Mouse (Mus musculus) embryonic facial prominence, embryonic 14.5 days (tissue): ENCODE data around the gene Ankk1. TPM values are rescaled to one million over a fixed set of nuclear protein-coding genes. Genes with fewer than 3 reads are reported as not detected.

Experiments used
- ATAC-seq: fragments of 200-750 bp; cut with Nextera tagmentation; 2 replicates; pipeline ENCODE4 v1.8.0; 2017; ENCODE audit warnings: low read depth, moderate number of reproducible peaks, moderate TSS enrichment
- DNase-seq: peaks from one replicate; pipeline ENCODE4 v3.0.0-alpha.2; 2015; ENCODE audit warnings: low spot score
- H3K27ac ChIP-seq: fragments of 300-500 bp; sonication (generic); replicated peaks from 2 replicates; pipeline ENCODE4 v1.5.1; 2014; ENCODE audit warnings: low read depth, mild to moderate bottlenecking, low read length, moderate library complexity
- H3K27me3 ChIP-seq: fragments of 300-500 bp; sonication (generic); replicated peaks from 2 replicates; pipeline ENCODE4 v1.6.1; 2014; ENCODE audit warnings: low read length; ENCODE audit not compliant: control insufficient read depth, insufficient read depth
- H3K36me3 ChIP-seq: fragments of 300-500 bp; sonication (generic); 2 replicates; pipeline ENCODE4 v1.6.1; 2014; ENCODE audit warnings: low read length, mixed read lengths; ENCODE audit not compliant: control insufficient read depth, insufficient read depth
- H3K4me1 ChIP-seq: fragments of 300-500 bp; sonication (generic); 2 replicates; pipeline ENCODE4 v1.6.1; 2014; ENCODE audit warnings: antibody characterized with exemption, low read length; ENCODE audit not compliant: control insufficient read depth, insufficient read depth
- H3K4me2 ChIP-seq: fragments of 300-500 bp; sonication (generic); 2 replicates; pipeline ENCODE4 v1.6.1; 2014; ENCODE audit warnings: low read depth, mild to moderate bottlenecking, low read length, moderate library complexity, mixed read lengths
- H3K4me3 ChIP-seq: fragments of 300-500 bp; sonication (generic); 2 replicates; pipeline ENCODE4 v1.5.1; 2014; ENCODE audit warnings: low read depth, mild to moderate bottlenecking, low read length
- H3K9ac ChIP-seq: fragments of 300-500 bp; sonication (generic); 2 replicates; pipeline ENCODE4 v1.6.1; 2014; ENCODE audit warnings: low read depth, mild to moderate bottlenecking, low read length, moderate library complexity, mixed read lengths
- H3K9me3 ChIP-seq: fragments of 300-500 bp; sonication (generic); 2 replicates; pipeline ENCODE4 v1.6.1; 2016; ENCODE audit warnings: low read length; ENCODE audit not compliant: control insufficient read depth
- WGBS: fragments of 180-500 bp; shearing (Covaris S2); extraction: QIAGEN DNeasy Blood & Tissue Kit; methylation state at CpG from one replicate; pipeline ENCODE4 v1.1.7; 2014; 5-methylcytosine and 5-hydroxymethylcytosine counted together
- polyA plus RNA-seq: library from polyadenylated mRNA; unstranded; fragments of >200 nt; fragmentation: Nextera tagmentation; extraction: Ambion mirVana; gene quantifications from 2 replicates; pipeline ENCODE4 v1.2.1, GENCODE M21; 2014

Ankk1 gene
- polyA plus RNA-seq, 1 experiment from 2014 or later: not detected

DNA sequence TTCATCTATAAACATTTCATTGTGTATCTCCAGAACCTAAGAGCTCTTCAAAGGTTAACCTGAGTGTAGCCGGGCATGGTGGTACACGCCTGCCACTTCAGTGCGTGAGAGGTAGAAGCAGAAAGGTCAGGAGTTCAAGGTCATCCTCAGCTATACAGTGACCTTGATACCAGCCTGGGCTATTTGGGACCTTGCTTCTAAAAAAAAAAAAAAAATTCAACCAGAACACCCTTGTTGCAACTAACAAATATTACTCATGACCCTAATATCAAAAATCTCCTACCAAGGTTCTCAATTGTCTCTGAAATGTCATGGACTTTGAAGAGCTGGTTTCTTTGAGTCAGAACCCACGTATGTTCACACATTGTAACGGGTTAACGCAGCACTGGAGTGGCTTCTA, 42.0 kb downstream of the Ankk1 start:
- Histone ChIP-seq H3K4me3 (no peak overlapping the region), H3K4me1 (no peaks in the 10 kb centered on the region), H3K27me3 (no peaks in the 10 kb centered on the region), H3K9me3 (no peaks in the 10 kb centered on the region), H3K27ac (no peak overlapping the region), H3K36me3 (no peaks in the 10 kb centered on the region), H3K4me2 (no peak overlapping the region), H3K9ac (no peak overlapping the region)
- DNase-seq: no peak
- 91% methylated on average over 6 of the region's 6 CpGs for WGBS
- no peak for ATAC-seq

DNA sequence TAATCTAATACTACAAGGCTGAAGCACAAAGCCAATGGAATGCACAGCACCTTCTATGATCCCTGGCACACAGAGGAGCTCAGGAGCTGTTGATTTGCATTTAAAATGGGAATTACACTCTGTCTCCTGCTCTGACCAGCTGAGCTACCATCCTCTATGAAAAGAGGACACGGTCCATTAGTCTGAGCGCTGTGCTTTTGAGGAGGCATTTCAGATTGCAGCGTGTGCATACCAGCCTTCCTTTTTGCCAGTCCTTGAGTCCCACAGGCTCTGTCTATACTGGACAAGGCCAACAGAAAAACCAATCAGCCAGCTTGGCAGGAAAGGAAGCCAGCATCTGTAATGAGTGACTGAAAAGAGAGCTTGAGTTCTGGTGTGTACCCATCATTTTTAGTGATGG, 42.8 kb downstream of the Ankk1 start:
- Histone ChIP-seq H3K9ac (no peak overlapping the region), H3K4me1 (no peaks in the 10 kb centered on the region), H3K36me3 (no peaks in the 10 kb centered on the region), H3K4me3 (no peak overlapping the region), H3K4me2 (no peak overlapping the region), H3K27ac (no peak overlapping the region), H3K27me3 (no peaks in the 10 kb centered on the region), H3K9me3 (no peaks in the 10 kb centered on the region)
- ATAC-seq (no peak), DNase-seq (no peak)
- 74% methylated on average over 3 of the region's 3 CpGs for WGBS

GRCm38 (mm10) chr9:49379962-49380361, 46.9 kb downstream of the Ankk1 start:
- Histone ChIP-seq H3K27me3 (no peaks in the 10 kb centered on the region), H3K9me3 (no peaks in the 10 kb centered on the region), H3K4me1 (no peaks in the 10 kb centered on the region), H3K36me3 (no peaks in the 10 kb centered on the region), H3K4me3 (no peak overlapping the region), H3K4me2 (no peak overlapping the region), H3K27ac (no peak overlapping the region), H3K9ac (no peak overlapping the region)
- ATAC-seq (no peak), DNase-seq (no peak)
- 83% methylated on average over 4 of the region's 4 CpGs for WGBS

GRCm38 (mm10) chr9:49373946-49374345, 52.9 kb downstream of the Ankk1 start:
- no peak overlapping the region for H3K9ac ChIP-seq
- DNase-seq (no peak), ATAC-seq (no peak)
- H3K27ac ChIP-seq: no peak overlapping the region
- H3K9me3 ChIP-seq: no peaks in the 10 kb centered on the region
- no peaks in the 10 kb centered on the region for H3K4me1 ChIP-seq
- H3K27me3 ChIP-seq: no peaks in the 10 kb centered on the region
- 87% methylated on average over 2 of the region's 2 CpGs for WGBS
- no peak overlapping the region for H3K4me3 ChIP-seq
- H3K4me2 ChIP-seq: no peak overlapping the region
- no peaks in the 10 kb centered on the region for H3K36me3 ChIP-seq

DNA sequence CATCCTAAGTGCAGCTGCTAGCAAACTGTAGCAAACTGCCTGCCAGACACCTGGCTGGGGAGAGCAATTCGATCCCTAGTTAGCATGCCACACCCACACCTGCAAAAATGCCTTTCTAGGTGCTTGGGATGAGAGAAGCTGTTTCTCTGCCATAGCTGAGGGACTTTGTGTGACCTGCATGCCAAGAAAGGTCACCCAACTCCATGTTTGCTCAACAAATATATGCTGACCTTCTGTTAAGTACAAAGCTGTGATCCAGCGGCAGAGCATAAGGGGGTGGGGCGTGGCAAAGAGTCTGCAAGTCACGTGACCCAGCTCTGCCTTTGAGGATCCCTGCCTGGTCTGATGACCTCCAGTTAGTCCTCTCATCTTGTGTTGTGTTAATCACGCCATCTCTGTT, 61.1 kb downstream of the Ankk1 start:
- Histone ChIP-seq H3K27me3 (no peaks in the 10 kb centered on the region), H3K36me3 (no peaks in the 10 kb centered on the region), H3K4me3 (no peak overlapping the region), H3K27ac (no peak overlapping the region), H3K9ac (no peak overlapping the region), H3K4me1 (no peaks in the 10 kb centered on the region), H3K9me3 (no peaks in the 10 kb centered on the region), H3K4me2 (no peak overlapping the region)
- 12% methylated on average over 5 of the region's 5 CpGs for WGBS
- DNase-seq: peak; percentile 49
- ATAC-seq: no peak

Other genes starting within 250 kb of the Ankk1 start
- gene Gm4894, start 176.5 kb downstream of the Ankk1 start, polyA plus RNA-seq: not detected in 2 replicates
- 0.07 TPM in 1 of 2 replicates, not detected in the other for gene Drd2, start 86.4 kb downstream of the Ankk1 start, polyA plus RNA-seq
- 2.0 TPM in 2 replicates for gene Ttc12, start 59.2 kb upstream of the Ankk1 start, polyA plus RNA-seq